10 mouse cellular contexts compared by ENCODE assay signal in the genomic region with DNA sequence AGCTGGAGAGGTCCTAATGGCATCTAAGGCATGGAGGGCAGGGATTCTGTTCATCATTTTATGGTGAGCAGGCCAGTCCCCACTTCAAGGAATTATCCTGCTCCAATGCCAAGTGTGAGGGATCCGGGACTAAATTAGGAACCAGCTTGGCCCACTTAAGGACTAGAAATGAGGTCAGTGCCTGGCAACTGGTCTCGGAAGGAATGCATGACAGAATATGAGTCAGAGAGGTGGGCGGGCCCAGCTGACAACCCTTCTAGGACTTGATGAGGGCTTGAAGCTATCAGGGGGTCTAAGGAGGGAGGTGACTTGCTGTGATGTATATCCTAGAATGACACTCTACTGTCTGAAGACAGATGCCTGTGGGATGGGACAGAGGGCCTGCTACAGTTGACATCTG.
A peak's percentile ranks its signal among the peaks of the same experiment; 100 is the strongest.
DNase-seq lines count a peak whose midpoint lies in the region; ATAC-seq lines count a peak whose summit lies in the region.
"Had no signal": no experiment of that assay in that cellular context is flagged by ENCODE, and none has a peak within 500 bp of the region (broad histone marks: within the 10 kb centered on the region; RNA-seq: fewer than 3 reads in every experiment).

No protein-coding gene starts in this region.

- H3K4me1 ChIP-seq in embryonic facial prominence, embryonic 13.5 days = peaks cover 10% of the 10 kb centered on the region; the same call in 1 of the 2 replicates
- no peaks in the 10 kb centered on the region for H3K4me1 ChIP-seq in embryonic facial prominence, embryonic 10.5 days
- H3K4me1 ChIP-seq in lung, embryonic 16.5 days (replicated peaks; ENCODE audit: control insufficient read depth, insufficient read depth, low read length) = no peaks in the 10 kb centered on the region
- H3K4me1 ChIP-seq: embryonic facial prominence, embryonic 12.5 days; neural tube, embryonic 12.5 days had no signal

- no peaks in the 10 kb centered on the region for H3K9me3 ChIP-seq in embryonic facial prominence, embryonic 13.5 days
- no peaks in the 10 kb centered on the region for H3K9me3 ChIP-seq in embryonic facial prominence, embryonic 10.5 days
- H3K9me3 ChIP-seq in lung, embryonic 16.5 days (ENCODE audit: control insufficient read depth, low read length) = no peaks in the 10 kb centered on the region
- H3K9me3 ChIP-seq: embryonic facial prominence, embryonic 12.5 days; neural tube, embryonic 12.5 days had no signal

- no peak overlapping the region for H3K4me2 ChIP-seq in embryonic facial prominence, embryonic 13.5 days
- no peak overlapping the region for H3K4me2 ChIP-seq in lung, embryonic 16.5 days (ENCODE audit: low read depth, low read length)
- H3K4me2 ChIP-seq: embryonic facial prominence, embryonic 12.5 days; neural tube, embryonic 12.5 days had no signal

- no peak overlapping the region for H3K9ac ChIP-seq in embryonic facial prominence, embryonic 13.5 days
- no peak overlapping the region for H3K9ac ChIP-seq in lung, embryonic 16.5 days (ENCODE audit: low read length)
- H3K9ac ChIP-seq: embryonic facial prominence, embryonic 12.5 days; neural tube, embryonic 12.5 days had no signal

- no peak for DNase-seq in embryonic facial prominence, embryonic 10.5 days (ENCODE audit: low spot score)
- DNase-seq in Muller cell, postnatal 12 days (ENCODE audit: inconsistent ontology term) = peak; percentile 99
- DNase-seq in frontal cortex, postnatal 14 days (ENCODE audit: low spot score in 2 of 2) = peak; percentile 23 to 33
- DNase-seq in thymus, postnatal 14 days = no peak
- DNase-seq in testis, postnatal 14 days (ENCODE audit: low spot score) = no peak
- no peak for DNase-seq in c-Kit-positive CD71-positive TER-119-positive erythroid progenitor cells, embryonic 14.5 days (ENCODE audit: low spot score)

- no peaks in the 10 kb centered on the region for H3K27me3 ChIP-seq in embryonic facial prominence, embryonic 13.5 days
- no peaks in the 10 kb centered on the region for H3K27me3 ChIP-seq in embryonic facial prominence, embryonic 10.5 days (replicated peaks; ENCODE audit: low read depth, poor library complexity, severe bottlenecking)
- H3K27me3 ChIP-seq in lung, embryonic 16.5 days (ENCODE audit: control insufficient read depth, insufficient read depth, low read depth, low read length) = no peaks in the 10 kb centered on the region
- H3K27me3 ChIP-seq: embryonic facial prominence, embryonic 12.5 days; neural tube, embryonic 12.5 days had no signal

- 59% methylated on average over 3 of the region's 3 CpGs for WGBS in embryonic facial prominence, embryonic 13.5 days
- 83% methylated on average over 3 of the region's 3 CpGs for WGBS in embryonic facial prominence, embryonic 10.5 days
- WGBS in lung, embryonic 16.5 days = 57% methylated on average over 3 of the region's 3 CpGs

- H3K27ac ChIP-seq in embryonic facial prominence, embryonic 13.5 days = no peak overlapping the region
- H3K27ac ChIP-seq in embryonic facial prominence, embryonic 10.5 days (replicated peaks) = no peak overlapping the region
- no peak overlapping the region for H3K27ac ChIP-seq in lung, embryonic 16.5 days (ENCODE audit: low read length)
- H3K27ac ChIP-seq: embryonic facial prominence, embryonic 12.5 days; neural tube, embryonic 12.5 days had no signal

- H3K4me3 ChIP-seq in embryonic facial prominence, embryonic 13.5 days = no peak overlapping the region
- H3K4me3 ChIP-seq in embryonic facial prominence, embryonic 10.5 days = no peak overlapping the region
- no peak overlapping the region for H3K4me3 ChIP-seq in lung, embryonic 16.5 days (ENCODE audit: low read length)
- H3K4me3 ChIP-seq: embryonic facial prominence, embryonic 12.5 days; neural tube, embryonic 12.5 days had no signal

- no peaks in the 10 kb centered on the region for H3K36me3 ChIP-seq in embryonic facial prominence, embryonic 13.5 days
- H3K36me3 ChIP-seq in embryonic facial prominence, embryonic 10.5 days (replicated peaks) = no peaks in the 10 kb centered on the region
- no peaks in the 10 kb centered on the region for H3K36me3 ChIP-seq in lung, embryonic 16.5 days (ENCODE audit: control insufficient read depth, insufficient read depth, low read length)
- H3K36me3 ChIP-seq: embryonic facial prominence, embryonic 12.5 days; neural tube, embryonic 12.5 days had no signal

- ATAC-seq in embryonic facial prominence, embryonic 13.5 days (ENCODE audit: insufficient number of reproducible peaks, insufficient read depth, low FRiP score, low TSS enrichment, low read depth) = 0 out of 2 replicates have a peak, but pooled peaks have one; percentile 20
- ATAC-seq in lung, embryonic 16.5 days (ENCODE audit: low read depth) = peak; percentile 31; the same call in 1 of the 2 replicates

Comparison
In these comparisons a context has a peak if more than half of its experiments do, and no peak if none do; other contexts are left out.
1. DNase-seq: peak in Muller cell, postnatal 12 days (single experiment) and frontal cortex, postnatal 14 days (2 of 2); none in embryonic facial prominence, embryonic 10.5 days (single experiment), thymus, postnatal 14 days (single experiment), testis, postnatal 14 days (single experiment) and c-Kit-positive CD71-positive TER-119-positive erythroid progenitor cells, embryonic 14.5 days (single experiment).